Mouse (Mus musculus) layer of hippocampus, postnatal 36 days (tissue): Measurements from ENCODE around the gene Pigz. TPM values are rescaled to one million over a fixed set of nuclear protein-coding genes. Genes with fewer than 3 reads are reported as not detected.
A peak's percentile ranks its signal among the peaks of the same experiment; 100 is the strongest.
"Not testable (repeated sequence)": the region's sequence is repeated elsewhere in the genome, so short reads cannot be mapped to it uniquely, and the experiment has no call there.

ENCODE experiments used
- DNase-seq, 2 experiments: peaks; one replicate each; pipeline ENCODE4 v3.0.0; 2022
- total RNA-seq, 2 experiments: library from RNA; stranded (reverse); gene quantifications; 2 replicates each; pipeline ENCODE4 v1.2.3; 2021

Pigz gene
- total RNA-seq, 2 experiments from 2014 or later: 15.5 to 19.6 TPM

- no peak for DNase-seq
Measured at GRCm38 (mm10) chr16:31932255-31932654, 1.4 kb upstream of the Pigz start.

GRCm38 (mm10) chr16:31932840-31933697, 582 bp upstream of the Pigz start:
- peak; percentile 88 to 92 for DNase-seq

GRCm38 (mm10) chr16:31934550-31935010, 929 bp downstream of the Pigz start:
- DNase-seq: no peak

- peak in 1 of 2 experiments; percentile 40 for DNase-seq
Measured at GRCm38 (mm10) chr16:31935091-31935979, 1.7 kb downstream of the Pigz start.

- no peak for DNase-seq
Measured at GRCm38 (mm10) chr16:31936568-31936967, 2.9 kb downstream of the Pigz start.

GRCm38 (mm10) chr16:31938856-31939255, 5.2 kb downstream of the Pigz start:
- DNase-seq: no peak

- no peak for DNase-seq
Measured at GRCm38 (mm10) chr16:31940586-31940985, 6.9 kb downstream of the Pigz start.

GRCm38 (mm10) chr16:31943980-31944379, 10.3 kb downstream of the Pigz start:
- DNase-seq: peak; percentile 77 to 83

- DNase-seq: no peak
Measured at GRCm38 (mm10) chr16:31944698-31945255, 11.1 kb downstream of the Pigz start.

- DNase-seq: no peak
Measured at GRCm38 (mm10) chr16:31945372-31945771, 11.7 kb downstream of the Pigz start.

GRCm38 (mm10) chr16:31945986-31946385, 12.3 kb downstream of the Pigz start:
- not testable (repeated sequence) for DNase-seq

GRCm38 (mm10) chr16:31947333-31947732, 13.7 kb downstream of the Pigz start:
- no peak for DNase-seq

GRCm38 (mm10) chr16:31947901-31948316, 14.3 kb downstream of the Pigz start:
- no peak for DNase-seq

GRCm38 (mm10) chr16:31948345-31948774, 14.7 kb downstream of the Pigz start, which contains the start of the genes 0610012G03Rik and Ncbp2:
Gene 0610012G03Rik (minus strand): TSS chr16:31948494.
Gene Ncbp2 (plus strand): TSS chr16:31948513.
- peak; percentile 96 for DNase-seq

GRCm38 (mm10) chr16:31963224-31963623, 29.6 kb downstream of the Pigz start:
- no peak for DNase-seq

- DNase-seq: no peak
Measured at GRCm38 (mm10) chr16:31975258-31975657, 41.6 kb downstream of the Pigz start.

- no peak for DNase-seq
Measured at GRCm38 (mm10) chr16:31979501-31979900, 45.9 kb downstream of the Pigz start.

- DNase-seq: no peak
Measured at GRCm38 (mm10) chr16:31980946-31981345, 47.3 kb downstream of the Pigz start.

GRCm38 (mm10) chr16:31992039-31992438, 58.4 kb downstream of the Pigz start:
- DNase-seq: no peak

- DNase-seq: no peak
Measured at GRCm38 (mm10) chr16:31993195-31993594, 59.5 kb downstream of the Pigz start.

GRCm38 (mm10) chr16:31993946-31994345, 60.3 kb downstream of the Pigz start:
- DNase-seq: no peak
